Mouse (Mus musculus) mouse trophoblast stem cell (cell line): ENCODE results near the gene Spata32.

Experiments
- in situ Hi-C, 2 experiments: fragments of 300-500 bp; cut with MseI, MboI; formaldehyde crosslinking; loops; 2 replicates in 1 of 2; 3 replicates in 1 of 2; pipeline ENCODE4 v1.15.1; 2025

Spata32 gene

DNA sequence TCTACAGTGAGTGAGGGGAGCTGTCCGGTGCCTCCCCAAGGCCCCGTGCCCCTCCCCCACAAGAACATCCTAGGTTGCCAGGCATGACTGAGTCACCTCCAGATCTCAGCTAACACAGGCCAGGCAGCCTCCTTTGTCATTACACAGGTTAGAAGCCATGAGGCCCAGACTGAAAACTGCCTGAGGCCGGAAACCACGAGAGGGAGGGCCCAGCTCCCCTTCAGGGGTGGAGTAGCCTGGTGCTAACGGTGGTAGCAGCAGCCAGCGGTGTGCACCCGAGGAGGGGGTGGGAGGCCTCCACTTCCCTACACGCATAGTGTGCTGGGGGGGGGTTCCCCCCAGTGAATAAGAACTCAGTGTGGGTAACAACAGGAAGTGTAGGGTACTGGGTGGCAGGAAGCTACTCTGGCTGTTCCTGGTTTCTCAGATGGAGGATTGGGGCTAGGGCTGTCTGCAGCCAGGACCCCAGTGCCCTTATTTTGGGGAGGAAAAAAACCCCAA, 43.3 kb downstream of the Spata32 start:
- in situ Hi-C loops, result loop anchor here in 1 of 2 experiments (10.0 kb wide), 1 partner anchor 150 kb away; no protein-coding TSS in a partner anchor

- in situ Hi-C loops, result loop anchor here in 1 of 2 experiments (10.0 kb wide), 1 partner anchor 150 kb away; no protein-coding TSS in a partner anchor
These were observed 43.8 kb downstream of the Spata32 start for GRCm38 (mm10) chr11:103174411-103174832.

GRCm38 (mm10) chr11:103173771-103174344, 44.4 kb downstream of the Spata32 start:
- in situ Hi-C loops, result loop anchor here in 1 of 2 experiments (10.0 kb wide), 1 partner anchor 151 kb away; no protein-coding TSS in a partner anchor

DNA sequence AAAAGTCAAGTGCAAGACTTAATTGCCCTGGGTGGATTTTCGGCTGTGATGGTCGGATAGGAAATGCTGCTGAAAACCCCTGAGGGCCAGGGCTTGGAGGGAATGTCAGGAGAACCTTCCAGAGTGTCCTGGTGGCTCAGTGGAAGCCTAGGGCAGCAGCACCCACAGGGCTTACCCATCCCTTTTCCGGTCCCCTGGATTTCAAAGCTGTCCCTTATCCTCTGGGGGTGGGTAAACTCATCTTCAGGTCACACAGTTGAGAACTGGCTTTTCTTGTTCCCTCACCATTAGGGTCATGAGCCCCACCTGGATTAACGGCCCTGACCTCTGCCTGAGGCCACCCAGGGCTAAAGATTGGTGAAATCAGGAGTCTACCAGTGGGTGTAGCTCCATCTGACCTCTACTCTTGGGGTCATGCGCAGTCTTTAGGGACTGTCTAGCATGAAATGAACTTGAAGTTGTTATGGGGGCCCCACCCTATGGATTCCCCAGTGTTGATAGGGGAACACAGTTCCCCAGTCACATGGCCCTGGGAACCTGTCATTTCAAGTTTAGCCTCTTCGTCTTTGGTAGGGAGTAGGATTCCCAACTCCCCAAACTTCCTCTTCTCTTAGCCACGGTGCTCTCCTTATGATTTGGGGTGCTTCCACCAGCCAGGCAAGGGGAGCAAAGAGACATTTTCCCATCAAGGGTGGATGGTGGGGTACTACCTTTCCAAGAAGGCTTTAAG, 45.0 kb downstream of the Spata32 start:
- in situ Hi-C loops, result loop anchor here in 1 of 2 experiments (10.0 kb wide), 1 partner anchor 152 kb away; no protein-coding TSS in a partner anchor

- in situ Hi-C loops, result loop anchor here in 1 of 2 experiments (10.0 kb wide), 1 partner anchor 152 kb away; no protein-coding TSS in a partner anchor
These were observed 45.7 kb downstream of the Spata32 start for GRCm38 (mm10) chr11:103172392-103173040.

- in situ Hi-C loops, result loop anchor here in 1 of 2 experiments (10.0 kb wide), 1 partner anchor 153 kb away; no protein-coding TSS in a partner anchor
These were observed 46.4 kb downstream of the Spata32 start for GRCm38 (mm10) chr11:103171703-103172391.

- in situ Hi-C loops, result loop anchor here in 1 of 2 experiments (10.0 kb wide), 1 partner anchor 154 kb away; no protein-coding TSS in a partner anchor
These were observed 47.0 kb downstream of the Spata32 start for GRCm38 (mm10) chr11:103171286-103171620.

DNA sequence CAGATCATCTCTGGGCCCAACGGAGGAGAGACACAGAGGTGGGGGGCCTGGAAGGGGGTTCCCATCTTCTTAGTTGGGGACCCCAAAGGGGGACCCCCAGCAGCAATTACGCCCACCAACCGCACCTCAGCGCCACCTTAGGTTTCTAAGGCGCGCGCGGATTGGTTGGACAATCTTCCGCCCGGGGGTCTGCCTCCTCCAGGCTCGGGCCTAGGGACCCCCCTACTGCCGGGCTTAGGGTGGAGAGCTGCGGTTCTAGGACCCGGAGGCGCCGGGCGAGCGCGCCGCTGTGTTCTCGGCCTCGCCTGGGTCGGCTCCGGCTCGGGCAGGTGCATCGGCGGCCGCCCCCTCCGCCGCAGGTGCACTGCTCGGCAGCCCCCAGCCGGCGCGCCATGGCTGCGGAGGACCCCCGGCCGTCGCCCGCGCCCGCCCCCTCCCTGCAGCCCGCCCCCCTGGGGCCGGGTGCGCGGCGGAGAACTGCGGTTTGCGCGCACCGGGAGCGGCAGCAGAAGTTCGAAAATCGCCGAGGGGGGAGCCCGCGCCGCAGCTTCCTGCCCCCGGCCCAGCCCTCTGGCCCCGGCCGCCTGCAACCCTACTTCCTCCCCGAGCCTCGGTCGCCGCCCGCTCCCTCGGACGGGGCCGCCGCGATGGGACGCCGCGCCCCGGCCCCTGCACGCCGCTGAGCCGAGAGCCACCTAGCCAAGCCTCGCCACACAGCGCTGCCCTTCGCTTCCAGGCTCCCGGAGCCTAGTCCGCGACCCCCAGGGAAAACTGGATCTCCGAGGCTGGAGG, 47.5 kb downstream of the Spata32 start, which contains the start of gene Fmnl1:
Fmnl1 (plus strand) TSS at position 614 of the 792 bp plus-strand sequence.
- in situ Hi-C loops, result loop anchor here in 1 of 2 experiments (10.0 kb wide), 1 partner anchor 154 kb away; no protein-coding TSS in a partner anchor

DNA sequence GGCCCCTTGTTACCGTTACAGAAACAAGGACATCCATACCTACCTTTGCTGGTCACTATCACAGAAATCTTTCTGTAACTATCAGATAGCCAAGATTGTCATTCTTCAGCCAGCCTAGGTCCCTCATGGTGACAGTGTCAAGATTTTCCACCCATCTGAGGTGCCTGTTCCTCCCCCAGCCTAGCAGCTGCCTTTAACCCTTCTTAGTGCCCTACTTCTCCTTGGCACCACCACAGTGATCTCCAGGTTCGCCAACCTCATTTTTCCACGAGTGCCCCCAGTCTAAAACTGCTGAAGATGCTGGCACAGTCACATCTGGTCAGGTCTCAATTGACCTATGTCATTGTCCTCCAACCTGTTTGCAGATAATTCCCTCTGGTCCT, 48.1 kb downstream of the Spata32 start:
- in situ Hi-C loops, result loop anchor here in 1 of 2 experiments (10.0 kb wide), 1 partner anchor 155 kb away; no protein-coding TSS in a partner anchor

DNA sequence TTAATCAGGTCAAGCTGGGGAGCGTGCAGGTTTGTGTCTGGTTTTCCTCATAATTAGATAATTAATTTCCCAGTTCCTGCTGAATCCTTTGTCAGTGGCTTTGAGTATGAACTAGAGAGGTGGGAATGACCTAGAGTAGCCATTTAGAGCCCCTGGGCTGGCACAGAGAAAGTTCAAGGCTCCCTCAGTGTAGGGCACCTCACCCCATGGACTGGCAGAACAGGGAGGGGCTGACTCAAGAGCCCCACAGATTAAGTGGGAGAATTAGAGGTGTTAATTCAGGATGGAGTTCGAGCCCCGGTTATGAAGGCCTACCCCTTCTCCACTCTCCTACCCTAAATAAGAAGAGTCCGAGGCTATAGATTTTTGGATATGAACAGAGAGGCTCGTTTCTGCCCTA, 48.6 kb downstream of the Spata32 start:
- in situ Hi-C loops, result loop anchor here (5.0 to 10.0 kb wide), 2 partner anchors 155 to 158 kb away; no protein-coding TSS in a partner anchor

DNA sequence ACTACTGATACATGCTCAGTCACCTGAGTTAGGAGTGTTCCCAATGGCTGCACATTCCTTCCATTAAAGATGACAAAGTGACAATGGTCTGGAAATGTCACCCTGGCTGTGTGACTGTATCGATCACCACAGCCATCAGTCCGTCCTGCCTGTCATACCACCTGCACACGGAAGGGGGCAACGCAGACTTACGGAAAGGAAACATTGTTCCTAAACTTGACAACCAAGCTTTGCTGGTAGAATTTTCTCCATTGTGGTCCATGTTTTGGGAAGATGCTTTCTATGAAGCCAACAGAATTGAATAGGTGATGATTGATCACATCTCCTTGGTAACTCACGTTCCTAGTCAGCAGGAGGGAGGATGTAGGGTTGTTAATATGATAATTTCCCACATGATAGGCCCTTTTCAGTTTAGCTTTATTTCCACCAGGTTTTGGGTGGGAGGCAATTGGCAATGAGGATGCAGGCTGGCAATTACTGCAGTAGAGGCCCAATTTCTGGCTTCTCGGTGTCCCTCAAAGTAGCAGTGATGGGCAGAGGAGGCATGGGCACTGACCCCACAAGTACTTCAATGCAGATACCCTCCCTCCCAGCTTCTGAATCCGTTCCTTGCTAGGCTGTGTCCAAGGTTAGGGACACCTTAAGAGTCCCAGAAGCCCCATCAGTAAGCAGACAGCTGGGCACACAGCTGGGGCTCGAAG, 49.4 kb downstream of the Spata32 start:
- in situ Hi-C loops, result loop anchor here in 1 of 2 experiments (5.0 kb wide), 1 partner anchor 158 kb away; no protein-coding TSS in a partner anchor

GRCm38 (mm10) chr11:103164391-103164790, 53.8 kb downstream of the Spata32 start:
- in situ Hi-C loops, result no loop called here

- in situ Hi-C loops, result no loop called here
These were observed 56.1 kb downstream of the Spata32 start for GRCm38 (mm10) chr11:103162132-103162531.

GRCm38 (mm10) chr11:103161449-103161848, 56.8 kb downstream of the Spata32 start:
- in situ Hi-C loops, result no loop called here

DNA sequence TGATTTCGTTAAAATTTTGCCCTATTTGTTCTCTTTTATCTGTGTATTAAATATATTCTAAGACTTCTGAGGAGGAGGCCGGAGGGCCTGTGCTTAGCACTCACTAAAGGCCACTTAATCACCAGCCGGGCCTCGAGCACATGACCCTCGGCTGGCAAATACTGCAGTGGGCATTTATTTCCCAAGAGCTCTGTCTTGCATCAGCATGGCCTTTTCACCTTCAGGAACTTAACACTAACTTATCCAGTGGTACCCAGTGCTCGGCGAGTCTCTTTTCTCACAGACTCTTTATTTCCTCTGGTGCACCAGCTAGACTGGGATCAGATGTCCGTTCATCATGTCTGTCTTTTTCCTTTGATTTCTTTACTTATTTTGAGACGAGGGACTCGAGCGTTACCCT, 57.5 kb downstream of the Spata32 start:
- in situ Hi-C loops, result no loop called here

- in situ Hi-C loops, result loop anchor here (5.0 kb wide), 1 partner anchor 57 kb away; the partner anchor contains the start of genes Acbd4 (in 2 of the 2) and Plcd3 (in 2 of the 2)
These were observed 59.4 kb downstream of the Spata32 start for GRCm38 (mm10) chr11:103158621-103159478.
